Mouse (Mus musculus) adrenal gland, adult 18-20 months (tissue): ENCODE measurements around the gene Panx1. TPM values are rescaled to one million over a fixed set of nuclear protein-coding genes. Genes with fewer than 3 reads are reported as not detected.

Experiments
- DNase-seq, 2 experiments: peaks; one replicate each; pipeline ENCODE4 v3.0.0; 2021 to 2022; ENCODE audit warnings: low spot score in 2 of 2
- long read RNA-seq, 2 experiments: library from polyadenylated mRNA; stranded (forward); transcript quantifications; one replicate each; pipeline ENCODE4 v2.0.0; 2021
- total RNA-seq, 2 experiments: library from RNA; stranded (reverse); gene quantifications; 1 replicate in 1 of 2; 2 replicates in 1 of 2; pipeline ENCODE4 v1.2.3; 2021

Gene Panx1
- 1 to 10 TPM; 5.7 to 9.3 TPM for total RNA-seq
- long read RNA-seq, experiment 1, full-length matches to known transcripts: 6 of 6 reads
- long read RNA-seq, experiment 1, partial matches to known transcripts: 0 of 6 reads
- long read RNA-seq, experiment 1, other reads (novel, unspliced or antisense): 0 of 6 reads
- long read RNA-seq, experiment 2, full-length matches to known transcripts: 7 of 8 reads
- long read RNA-seq, experiment 2, partial matches to known transcripts: 1 of 8 reads
- long read RNA-seq, experiment 2, other reads (novel, unspliced or antisense): 0 of 8 reads

GRCm38 (mm10) chr9:15045084-15045669, at the start of gene Panx1:
Gene Panx1 (minus strand): TSS chr9:15045478.
- peak; percentile 45 to 58 for DNase-seq

DNA sequence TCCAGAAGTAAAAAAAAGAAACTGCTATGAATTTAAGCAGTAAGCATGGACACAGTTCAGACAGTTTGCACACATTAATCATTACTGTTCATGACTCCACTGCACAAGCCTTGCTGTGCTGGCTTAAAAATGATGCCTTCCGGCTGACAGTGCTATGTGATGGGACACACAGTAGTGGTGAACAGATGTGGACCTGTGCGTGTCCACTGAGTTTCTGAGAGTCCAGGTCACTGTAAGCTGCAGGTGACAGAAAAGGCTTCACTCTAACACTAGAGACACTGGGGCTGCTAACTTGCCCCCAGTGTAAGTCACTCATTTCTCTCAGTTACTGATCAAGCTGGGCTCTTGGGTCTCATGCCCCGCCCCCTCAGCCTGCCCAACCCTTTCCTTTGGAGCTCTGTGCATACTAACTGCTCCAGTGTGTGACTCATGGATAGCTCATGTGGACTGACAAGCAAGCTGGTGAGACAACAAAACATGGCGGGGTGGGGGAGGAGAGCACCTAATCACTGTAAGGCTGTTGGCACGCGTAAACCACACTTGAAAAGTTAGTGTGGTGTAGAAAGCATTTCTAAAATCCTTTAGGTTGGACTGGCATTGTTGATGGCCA, 23.5 kb upstream of the Panx1 start:
- peak in 1 of 2 experiments; percentile 14 for DNase-seq

DNA sequence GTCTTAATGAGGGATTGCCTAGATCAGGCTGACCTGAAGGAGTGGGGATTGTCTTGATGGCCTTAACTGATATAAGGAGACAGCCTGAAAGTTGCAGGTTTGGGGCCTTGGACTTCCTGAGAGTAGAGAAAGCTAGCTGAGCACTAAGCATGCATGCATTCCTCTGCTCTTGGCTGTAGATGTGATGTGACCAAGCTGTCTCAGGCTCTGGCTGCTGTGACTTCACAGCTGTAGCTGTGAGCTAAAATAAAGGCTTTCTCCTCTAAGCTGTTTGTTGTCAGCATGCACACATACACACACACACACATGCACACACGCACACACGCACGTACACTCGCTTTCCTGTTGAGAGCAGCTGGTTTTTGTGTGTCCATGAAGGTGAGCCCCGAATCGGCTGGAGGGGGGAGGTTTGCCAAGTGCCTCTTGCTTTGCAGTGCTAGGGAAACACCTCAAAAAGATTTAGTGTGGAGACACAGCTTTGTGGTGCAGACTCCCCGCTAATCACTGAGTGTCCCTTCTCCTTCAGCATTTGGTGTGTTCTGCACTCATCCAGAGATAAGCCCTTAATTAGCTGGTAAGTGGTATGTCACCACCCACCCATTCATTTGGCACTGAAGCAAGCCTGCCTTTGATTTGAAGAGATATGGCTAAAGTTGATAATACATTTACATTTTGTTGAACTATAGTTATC, 22.9 kb upstream of the Panx1 start:
- DNase-seq: no peak

- no peak for DNase-seq
Measured at GRCm38 (mm10) chr9:15064176-15064575, 18.9 kb upstream of the Panx1 start.

GRCm38 (mm10) chr9:15060847-15061246, 15.6 kb upstream of the Panx1 start:
- no peak for DNase-seq

DNA sequence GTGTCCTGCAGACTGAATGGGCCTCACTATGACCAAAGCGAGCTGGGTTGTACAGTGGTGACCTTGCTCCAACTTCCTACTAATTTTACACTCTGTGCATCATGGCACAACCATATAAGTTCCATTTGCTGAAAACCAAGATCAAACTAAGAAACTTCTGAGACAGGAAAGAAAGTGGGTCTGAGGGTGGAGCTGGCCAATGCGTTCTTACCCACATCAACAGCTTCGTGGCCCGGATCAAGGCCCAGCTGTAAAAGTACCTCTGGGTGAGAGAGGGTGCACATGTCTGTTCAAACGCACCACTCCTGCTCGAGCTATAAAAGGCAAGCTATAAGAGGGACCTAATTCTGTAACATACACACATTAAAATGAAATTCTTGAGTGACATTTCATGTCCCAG, 14.7 kb upstream of the Panx1 start:
- no peak for DNase-seq

DNA sequence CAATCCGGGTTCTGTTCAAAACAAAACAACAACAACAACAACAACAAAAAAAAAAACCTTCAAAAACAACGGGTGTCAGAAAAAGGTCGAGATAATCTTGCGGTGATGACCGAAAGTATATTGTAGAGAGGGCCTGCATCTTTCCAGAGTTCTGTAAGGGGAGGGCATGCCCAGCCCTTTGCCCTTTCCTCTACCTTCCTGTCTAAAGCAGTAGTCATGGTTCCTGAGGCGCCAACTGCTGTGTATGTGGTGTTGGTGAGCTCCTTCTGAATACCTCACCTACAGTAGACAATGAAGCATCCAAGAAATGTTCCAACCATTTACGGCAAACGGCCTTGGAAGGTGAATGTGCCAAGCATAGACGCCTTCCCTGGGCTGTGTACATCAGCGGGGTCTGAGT, 462 bp upstream of the Panx1 start:
- no peak for DNase-seq

DNA sequence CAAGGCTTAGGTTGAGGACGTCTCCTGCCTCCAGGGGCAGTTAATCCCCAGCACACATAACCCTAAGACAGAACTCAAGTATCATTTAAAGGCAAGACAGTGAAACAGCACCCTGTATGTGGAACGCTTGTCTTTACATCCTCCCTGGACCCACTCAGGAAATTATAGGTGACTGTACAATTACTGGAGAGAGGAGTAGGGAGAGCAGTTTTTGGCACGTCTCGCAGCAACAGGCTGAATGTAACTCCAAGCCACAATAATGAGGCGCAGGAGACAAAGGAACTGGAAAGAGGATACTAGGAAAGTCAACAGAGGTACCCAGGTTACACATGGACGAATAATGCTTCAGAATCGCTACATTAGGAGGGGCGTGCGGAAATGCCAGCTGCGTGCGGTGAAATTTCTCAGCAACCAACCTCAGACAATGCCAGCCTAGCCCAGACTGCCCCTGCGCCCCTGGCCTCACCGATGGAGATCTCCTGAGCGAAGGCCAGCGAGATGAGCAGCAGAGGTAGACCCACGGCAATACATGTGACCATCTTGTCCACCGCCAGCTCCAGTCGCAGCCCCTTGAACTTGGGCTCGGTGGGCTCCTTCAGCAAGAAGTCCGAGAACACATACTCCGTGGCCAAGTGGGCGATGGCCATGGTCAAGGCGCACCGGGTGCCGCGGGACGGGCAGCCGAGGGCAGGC, 741 bp downstream of the Panx1 start:
- DNase-seq: no peak

DNA sequence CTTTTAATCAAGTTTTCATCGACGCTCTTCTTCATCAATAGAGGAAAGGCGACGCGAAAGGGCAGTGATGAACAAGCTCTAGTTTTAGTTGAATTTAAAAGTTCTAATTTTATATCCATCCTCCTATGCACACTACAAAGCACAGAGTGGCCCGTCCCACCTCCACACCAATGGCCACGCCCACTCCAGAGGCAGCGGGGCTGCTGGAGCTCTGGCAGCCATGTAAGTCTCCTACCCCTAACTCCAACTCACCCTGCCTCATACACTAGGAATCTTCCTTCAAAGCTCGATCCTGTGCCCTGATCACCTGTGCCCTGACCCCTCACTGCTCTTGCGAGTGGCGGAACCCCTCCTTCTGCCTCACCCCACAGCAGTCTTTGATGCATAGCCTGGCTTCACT, 3.7 kb downstream of the Panx1 start:
- no peak for DNase-seq

GRCm38 (mm10) chr9:15039848-15040247, 5.4 kb downstream of the Panx1 start:
- no peak for DNase-seq

- DNase-seq: no peak
Measured at GRCm38 (mm10) chr9:15037704-15038103, 7.6 kb downstream of the Panx1 start.

DNA sequence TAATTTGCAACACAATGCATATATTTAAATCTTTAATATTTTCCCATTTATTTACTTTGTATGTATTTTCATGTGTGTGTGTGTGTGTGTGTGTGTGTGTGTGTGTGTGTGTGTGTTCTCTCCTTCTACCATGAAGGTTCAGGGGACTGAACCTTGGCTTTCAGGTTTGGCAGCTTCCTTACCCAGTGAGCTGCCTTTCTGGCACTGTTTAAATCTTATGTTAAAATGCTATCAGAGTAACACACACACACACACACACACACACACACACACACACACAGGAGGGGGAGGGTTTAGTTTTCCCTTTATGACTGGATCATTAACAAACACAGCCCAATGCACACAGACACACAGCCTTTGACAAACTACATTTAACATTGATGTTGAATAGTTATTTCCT, 8.0 kb downstream of the Panx1 start:
- no peak for DNase-seq

DNA sequence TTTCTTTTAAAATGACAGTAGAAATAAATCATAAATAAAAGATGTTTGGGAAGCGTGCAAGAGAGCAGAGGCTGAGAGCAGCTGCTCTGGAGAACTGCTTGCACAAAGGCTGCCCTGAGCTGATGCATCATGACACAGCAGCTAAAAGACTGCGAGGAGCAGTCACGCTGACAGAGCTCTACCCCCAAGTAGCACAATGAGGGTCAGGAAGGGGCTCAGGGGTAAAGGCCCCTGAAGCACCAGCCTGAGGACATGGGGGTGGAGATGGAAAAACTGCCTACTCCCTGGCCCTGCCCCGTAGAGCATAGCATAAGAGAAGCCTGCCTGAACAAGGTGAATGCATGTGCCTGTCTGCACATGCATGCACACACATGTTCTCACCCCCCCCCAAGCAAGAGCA, 8.5 kb downstream of the Panx1 start:
- no peak for DNase-seq

GRCm38 (mm10) chr9:15036405-15036804, 8.9 kb downstream of the Panx1 start:
- DNase-seq: no peak

- no peak for DNase-seq
Measured at GRCm38 (mm10) chr9:15035979-15036378, 9.3 kb downstream of the Panx1 start.

DNA sequence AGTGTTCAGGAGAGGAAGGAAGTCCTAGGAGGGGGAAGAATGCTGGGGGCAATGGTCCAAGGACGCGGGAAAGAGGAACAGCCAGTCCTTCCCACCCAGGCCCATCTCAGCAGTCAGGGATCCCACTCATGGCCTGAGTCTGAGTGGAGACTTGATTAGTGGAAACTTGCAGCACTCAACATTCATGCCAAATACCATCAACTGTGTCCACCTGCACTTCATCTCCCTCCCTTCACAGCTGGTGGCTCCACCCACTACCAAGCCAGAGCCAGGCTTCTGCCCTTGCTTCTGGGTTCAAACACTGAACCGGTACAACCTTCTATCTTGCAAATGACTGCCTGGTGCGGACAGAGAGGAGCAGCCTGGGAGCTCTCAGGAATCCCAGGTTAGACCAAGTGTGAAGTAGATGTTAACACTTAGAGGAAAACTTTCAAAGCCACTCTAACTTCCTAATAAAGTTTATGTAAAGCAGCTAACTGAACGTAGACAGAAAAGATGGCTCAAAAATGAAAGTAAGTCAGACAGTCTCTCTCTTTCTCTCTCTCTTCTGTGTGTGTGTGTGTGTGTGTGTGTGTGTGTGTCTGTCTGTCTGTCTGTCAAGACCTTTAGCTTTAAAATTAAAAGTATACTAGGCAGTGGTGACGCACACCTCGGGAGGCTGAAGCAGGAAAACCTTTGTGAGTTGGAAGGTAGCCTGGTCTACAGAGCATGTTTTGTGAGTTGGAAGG, 10.6 kb downstream of the Panx1 start:
- no peak for DNase-seq

GRCm38 (mm10) chr9:15033568-15034160, 11.6 kb downstream of the Panx1 start:
- DNase-seq: peak in 1 of 2 experiments; percentile 27

DNA sequence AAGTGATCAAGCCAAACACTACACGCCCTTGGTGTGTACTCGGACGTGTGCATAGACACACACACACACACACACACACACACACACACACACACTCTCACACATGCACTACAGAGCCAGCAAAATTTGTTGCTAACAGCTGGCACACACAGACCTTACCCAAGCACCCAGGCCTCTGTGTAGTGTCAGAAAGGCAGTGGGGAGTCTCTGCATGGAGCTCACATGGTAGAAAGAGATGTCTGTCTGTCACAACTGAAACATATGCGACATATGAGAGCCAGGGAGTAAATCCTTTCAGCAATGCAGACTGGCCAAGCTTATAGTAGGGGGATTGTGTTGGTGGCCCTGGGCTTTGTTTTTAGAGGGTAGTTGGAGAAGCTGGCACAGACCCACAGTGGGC, 12.5 kb downstream of the Panx1 start:
- no peak for DNase-seq

GRCm38 (mm10) chr9:15030771-15031170, 14.5 kb downstream of the Panx1 start:
- DNase-seq: no peak

- peak; percentile 46 to 64 for DNase-seq
Measured at GRCm38 (mm10) chr9:15029025-15029727, 16.1 kb downstream of the Panx1 start.
